Mouse (Mus musculus): ENCODE data around the gene Tmem232. TPM values are rescaled to one million over a fixed set of nuclear protein-coding genes. Genes with fewer than 3 reads are reported as not detected.
A peak's percentile ranks its signal among the peaks of the same experiment; 100 is the strongest.
"Not testable (repeated sequence)": the region's sequence is repeated elsewhere in the genome, so short reads cannot be mapped to it uniquely, and the experiment has no call there.

Tmem232 gene
- total RNA-seq, 2 experiments from 2014 or later, result not detected

- no peak for DNase-seq
Observed at GRCm38 (mm10) chr17:65527529-65527928, 13.1 kb downstream of the Tmem232 start.

- no peak for DNase-seq
Observed at GRCm38 (mm10) chr17:65513517-65513916, 27.1 kb downstream of the Tmem232 start.

- no peak for DNase-seq
Observed at GRCm38 (mm10) chr17:65484654-65485053, 55.9 kb downstream of the Tmem232 start.

DNA sequence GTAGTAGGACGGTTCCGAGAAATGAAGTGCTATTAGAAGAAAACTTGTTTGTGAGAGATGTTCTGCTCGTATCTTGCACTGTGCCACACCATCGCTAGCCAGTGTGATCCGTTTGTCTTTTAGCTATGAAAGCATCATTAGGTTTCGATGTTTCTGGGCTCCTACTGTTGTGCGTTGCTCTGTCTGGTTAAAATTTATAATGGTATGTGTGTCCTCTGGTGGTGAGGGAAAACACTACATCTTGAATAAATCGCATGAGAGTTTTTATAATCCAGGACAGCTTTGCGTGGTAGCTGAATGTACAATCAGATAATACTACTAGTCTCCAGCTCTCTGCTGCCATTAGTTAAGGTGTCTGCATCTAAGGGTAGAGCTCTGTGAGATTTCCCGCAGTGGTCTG is 63.8 kb downstream of the Tmem232 start:
- no peak for DNase-seq

GRCm38 (mm10) chr17:65450818-65451217 is 89.8 kb downstream of the Tmem232 start:
- DNase-seq, result no peak

GRCm38 (mm10) chr17:65437906-65438305 is 102.7 kb downstream of the Tmem232 start:
- not testable (repeated sequence) for DNase-seq

GRCm38 (mm10) chr17:65419124-65419523 is 121.5 kb downstream of the Tmem232 start:
- DNase-seq, result no peak

DNA sequence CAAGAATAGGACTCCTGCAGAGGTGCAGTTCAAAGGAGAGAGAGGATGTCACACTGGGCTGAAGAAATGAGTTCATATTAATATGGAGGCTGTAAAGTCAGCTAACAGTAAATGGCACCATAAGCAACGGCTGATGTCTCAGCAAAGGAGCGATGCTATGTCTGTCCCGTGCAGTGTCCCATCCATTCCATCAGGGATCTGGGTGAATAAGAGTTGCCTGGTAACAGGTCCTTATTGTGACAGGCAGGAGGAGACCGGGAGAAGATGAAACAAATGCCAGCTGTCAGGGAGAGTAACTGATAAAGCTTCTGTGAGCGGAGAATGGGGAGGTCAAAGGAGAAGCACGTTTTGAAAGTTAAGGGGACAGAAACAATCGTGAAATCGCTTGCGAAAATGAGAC is 135.3 kb downstream of the Tmem232 start:
- DNase-seq, result no peak

DNA sequence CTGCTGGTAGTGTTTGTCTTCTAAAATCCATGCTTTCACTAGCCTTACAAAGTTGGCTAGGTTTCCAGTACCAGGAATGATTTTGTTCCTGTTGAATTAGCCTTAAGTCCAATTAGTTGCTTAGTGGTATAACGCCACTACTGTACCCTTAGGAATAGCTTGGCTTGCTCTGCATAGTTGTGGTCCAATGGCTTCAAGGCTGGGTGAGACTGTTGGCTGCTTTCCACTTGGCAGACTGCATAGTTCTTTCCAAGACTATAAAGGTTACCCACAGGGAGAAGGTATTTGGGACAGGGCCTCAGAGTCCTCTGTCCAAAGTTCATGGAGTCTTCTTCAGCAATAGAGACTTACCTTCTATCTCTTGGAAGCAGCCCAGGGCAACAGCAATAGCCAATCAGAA is 139.7 kb downstream of the Tmem232 start:
- DNase-seq, result peak; percentile 44

DNA sequence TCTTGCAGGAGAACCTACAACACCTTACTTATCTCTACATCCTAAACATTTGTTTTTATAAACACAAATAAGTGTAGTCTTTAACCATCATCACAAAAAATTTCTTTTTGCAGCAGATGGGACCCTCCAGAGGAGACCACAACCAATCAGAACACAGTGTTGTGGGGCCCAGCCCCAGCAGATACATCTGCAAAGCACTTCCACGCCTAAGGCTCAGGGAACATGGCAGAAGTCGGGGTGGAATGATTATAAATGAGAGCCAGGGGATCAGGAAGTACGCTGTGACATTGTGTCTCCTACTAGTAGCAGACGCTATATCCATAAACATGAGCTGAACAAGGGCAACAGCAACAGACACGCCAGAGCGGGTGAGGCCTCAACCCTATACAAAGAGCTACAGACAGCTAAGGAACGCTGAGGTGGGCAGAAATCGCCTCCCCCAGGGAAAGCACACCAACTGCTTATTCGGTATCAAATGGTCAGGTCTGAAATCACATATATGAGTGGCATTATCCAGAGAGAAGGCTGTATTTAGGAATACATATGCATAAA is 156.1 kb downstream of the Tmem232 start:
- DNase-seq, result no peak

DNA sequence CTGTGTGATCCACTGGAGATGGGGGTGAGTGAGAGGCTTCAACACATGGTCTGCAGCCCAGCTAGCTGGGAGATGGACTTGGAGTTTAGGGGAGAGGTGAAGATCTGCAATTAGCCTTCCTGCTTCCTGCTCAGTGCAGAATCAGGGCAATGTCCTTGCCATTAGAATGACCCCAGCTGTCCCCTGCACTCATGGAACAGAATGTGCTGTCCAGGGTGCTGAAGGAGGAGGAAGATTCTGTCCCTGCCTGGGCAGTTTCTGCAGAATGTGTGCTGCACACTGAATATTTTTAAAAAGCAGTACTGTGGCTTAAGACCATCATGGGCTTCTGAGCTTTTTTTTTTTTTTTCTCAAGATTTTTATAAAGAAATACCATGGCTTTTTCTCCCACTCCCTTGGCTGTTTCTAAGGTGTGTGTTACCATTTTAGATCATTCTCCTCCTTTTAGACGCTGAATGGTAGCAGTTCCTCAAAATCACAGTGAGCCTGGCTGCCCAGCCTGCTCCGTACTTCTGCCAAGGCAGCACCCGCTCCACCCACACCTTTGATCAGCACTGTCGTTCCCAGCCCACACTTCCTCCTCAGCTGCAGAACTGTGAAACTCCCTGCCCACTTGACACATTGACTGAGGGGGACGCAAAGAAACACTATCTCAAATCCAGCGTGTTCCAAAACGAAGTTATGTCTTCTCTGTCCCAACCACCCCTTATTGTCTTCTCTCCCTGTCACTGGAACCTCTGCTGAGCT is 170.4 kb downstream of the Tmem232 start:
- DNase-seq, result peak; percentile 10 to 17

DNA sequence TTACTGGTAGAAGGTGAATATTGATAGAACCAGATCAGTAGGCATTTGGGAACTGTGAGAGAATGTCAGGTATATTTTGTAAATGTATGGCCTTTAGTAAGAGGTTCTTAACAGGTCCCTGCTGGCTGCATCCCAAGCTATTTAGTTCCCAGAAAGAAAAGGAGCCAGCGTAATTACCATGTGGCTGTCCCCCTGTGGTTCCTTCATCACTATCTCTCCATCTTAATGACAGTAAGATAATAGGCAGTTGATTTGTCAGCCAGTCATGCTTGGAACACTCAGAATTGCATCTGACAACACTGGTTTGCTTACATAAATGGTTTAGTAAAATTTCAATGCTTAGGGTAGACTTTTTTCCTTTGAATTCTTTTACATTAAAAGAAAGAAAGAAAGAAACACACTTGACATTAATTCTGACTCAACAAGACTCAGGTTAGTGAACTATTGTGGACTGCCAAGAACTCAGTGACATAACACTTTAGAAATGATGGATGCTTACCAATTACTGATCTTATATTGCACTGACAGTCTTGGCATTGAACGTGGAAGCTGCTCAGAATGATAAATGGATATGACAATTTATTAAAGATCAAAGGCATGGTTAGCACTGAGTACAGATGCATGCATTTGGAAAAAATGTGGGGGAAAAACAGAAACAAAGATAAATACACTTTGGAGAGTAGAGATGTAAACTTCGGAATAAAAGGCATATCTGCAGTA is 174.9 kb downstream of the Tmem232 start:
- no peak for DNase-seq

GRCm38 (mm10) chr17:65351836-65352235 is 188.7 kb downstream of the Tmem232 start:
- DNase-seq, result no peak

DNA sequence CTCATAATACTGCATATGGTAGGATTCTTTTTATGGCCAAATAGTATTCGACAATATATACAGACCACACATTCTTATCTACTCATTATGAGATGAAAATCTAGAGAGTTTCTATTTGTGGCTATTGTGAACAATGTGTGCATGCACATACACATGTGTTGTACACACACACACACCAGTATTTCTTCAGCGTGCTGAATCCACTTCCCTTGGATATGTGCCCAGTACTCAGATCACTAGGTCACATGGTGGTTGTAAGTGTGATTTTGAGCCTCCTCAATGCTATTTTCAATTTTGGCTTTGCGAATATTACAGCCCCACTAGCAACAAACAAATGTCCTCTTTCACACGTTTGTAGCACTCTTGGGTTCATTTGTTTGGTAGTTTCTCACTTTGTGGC is 200.6 kb downstream of the Tmem232 start:
- DNase-seq, result no peak

- no peak for DNase-seq
Observed at GRCm38 (mm10) chr17:65330759-65331158, 209.8 kb downstream of the Tmem232 start.

GRCm38 (mm10) chr17:65325249-65325648 is 215.3 kb downstream of the Tmem232 start:
- peak; percentile 23 to 40 for DNase-seq

DNA sequence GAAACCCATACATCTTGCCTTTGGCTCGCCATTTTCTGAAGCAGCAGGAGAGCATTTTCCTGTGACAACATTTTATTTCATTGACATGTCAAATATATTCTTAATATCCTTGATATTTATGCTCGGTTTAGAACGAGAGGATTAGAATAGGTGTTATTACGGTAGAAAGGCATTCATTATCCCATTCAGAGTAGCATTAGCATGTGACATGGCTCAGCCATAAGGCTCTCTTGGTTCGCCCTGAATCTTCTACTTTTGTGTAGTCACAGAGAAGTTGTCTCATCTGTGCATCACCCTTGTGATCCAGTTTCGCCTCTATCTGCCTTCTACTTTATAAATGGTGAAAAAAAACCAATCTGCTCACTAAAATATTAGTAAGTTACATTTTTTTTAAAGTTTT is 220.0 kb downstream of the Tmem232 start:
- no peak for DNase-seq

GRCm38 (mm10) chr17:65299946-65300345 is 240.6 kb downstream of the Tmem232 start:
- DNase-seq, result no peak

GRCm38 (mm10) chr17:65297831-65298230 is 242.8 kb downstream of the Tmem232 start:
- DNase-seq, result no peak

GRCm38 (mm10) chr17:65252160-65252559 is 288.4 kb downstream of the Tmem232 start:
- peak; percentile 7 to 25 for DNase-seq

DNA sequence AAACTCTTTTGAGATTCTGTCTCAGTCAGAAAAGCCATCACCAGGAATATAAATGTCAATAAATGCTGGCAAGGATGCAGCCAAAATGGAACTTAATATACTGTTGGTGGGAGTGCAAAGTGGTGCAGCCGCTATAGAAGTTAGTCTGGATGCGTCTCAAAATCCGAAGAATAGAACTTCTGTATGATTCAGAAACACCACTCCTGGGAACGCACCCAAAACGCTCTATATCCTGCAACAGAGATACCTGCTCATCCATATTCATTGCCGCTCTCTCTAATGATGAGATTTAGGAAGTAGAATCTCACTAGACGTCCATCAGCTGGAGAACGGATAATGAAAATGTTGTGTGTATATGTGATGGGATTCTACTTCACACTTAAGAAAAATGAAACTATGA is 290.3 kb downstream of the Tmem232 start:
- DNase-seq, result no peak

DNA sequence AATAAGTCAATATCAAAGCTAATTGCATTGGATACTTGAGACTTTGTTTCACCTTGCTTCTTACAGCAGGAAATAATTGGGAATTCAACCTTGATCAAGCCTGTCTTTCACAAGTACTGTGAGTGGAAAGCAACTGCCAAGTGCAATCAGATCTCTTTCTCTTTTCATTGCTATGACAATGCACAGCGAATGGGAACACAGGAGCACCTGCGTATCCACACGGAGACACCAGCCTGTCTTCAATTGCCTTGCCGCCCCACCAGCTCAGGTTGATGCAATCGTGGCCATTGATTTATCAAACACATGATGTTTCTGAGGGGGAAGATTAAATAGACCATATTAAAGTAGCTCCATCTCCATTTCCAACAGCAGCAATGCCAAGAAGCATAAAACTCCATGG is 296.9 kb downstream of the Tmem232 start:
- no peak for DNase-seq

GRCm38 (mm10) chr17:65225347-65225916 is 315.1 kb downstream of the Tmem232 start:
- no peak for DNase-seq

All from adrenal gland, postnatal 36 days (tissue).